Mouse (Mus musculus) spleen, adult 18-20 months (tissue): ENCODE results near the gene Shkbp1.

Experiments
- DNase-seq, 2 experiments: peaks; one replicate each; pipeline ENCODE4 v3.0.0; 2022; ENCODE audit warnings: mixed read lengths in 2 of 2

The Shkbp1 gene

DNA sequence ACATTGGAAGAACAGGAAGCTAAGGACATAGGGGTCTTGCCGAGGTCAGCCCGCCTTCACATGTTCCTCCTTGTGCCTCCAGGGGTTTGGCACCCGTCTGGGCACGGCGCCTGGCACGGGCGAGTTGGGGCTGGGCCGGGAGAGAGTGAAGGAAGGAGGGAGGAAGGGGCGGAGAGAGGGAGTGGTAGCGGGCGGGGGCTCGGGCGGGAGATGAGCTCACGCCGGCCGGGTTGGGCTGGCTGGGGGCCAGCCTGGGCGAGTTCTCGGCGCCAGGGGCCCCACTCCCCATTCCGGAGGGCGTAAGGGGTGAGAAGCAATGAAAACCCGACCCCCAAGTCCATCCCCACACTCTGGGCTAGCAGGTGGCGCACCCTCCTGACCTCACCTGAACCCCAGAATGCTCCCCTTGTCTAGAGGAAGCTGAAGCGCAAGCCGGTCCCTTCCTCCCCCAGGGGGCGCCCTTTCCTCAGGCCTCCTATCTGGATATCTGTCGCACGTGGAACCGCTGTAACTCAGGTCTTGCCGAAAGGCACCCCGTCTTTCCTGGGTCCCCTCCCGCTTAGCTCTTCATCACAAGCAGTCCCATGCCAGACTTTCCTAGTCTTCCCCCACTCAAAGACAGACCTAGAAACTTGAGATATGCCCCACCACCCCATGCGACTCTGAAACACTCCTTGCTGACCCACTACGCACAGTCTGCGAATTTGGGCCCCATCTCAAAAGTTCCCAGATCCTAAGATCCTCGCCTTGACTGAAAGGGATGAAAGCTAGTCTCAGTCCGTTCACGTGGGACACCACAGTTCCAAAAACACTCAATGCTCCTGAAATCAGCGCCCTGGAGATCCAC, 23.2 kb downstream of the Shkbp1 start:
- peak; percentile 75 to 94 for DNase-seq

DNA sequence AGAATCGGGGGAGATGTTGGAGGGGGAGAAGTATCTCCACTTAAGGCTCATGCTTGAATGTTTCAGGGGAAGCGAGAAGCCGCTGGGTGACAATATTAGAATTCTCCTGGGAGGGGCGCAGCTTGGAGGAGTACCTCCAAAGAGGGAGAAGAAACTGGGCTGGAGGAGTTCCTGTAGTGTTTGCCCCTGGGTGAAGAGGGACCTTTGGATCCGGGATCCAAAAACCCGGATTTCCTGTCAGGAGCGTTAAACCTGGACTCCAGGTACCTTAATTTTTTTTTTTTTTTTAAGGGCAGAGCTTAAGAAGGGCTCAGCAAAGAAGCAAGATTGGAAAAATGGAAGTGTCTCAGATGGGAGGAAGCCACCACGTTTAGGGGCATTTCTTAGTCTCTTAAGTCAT, 24.0 kb downstream of the Shkbp1 start:
- no peak for DNase-seq

DNA sequence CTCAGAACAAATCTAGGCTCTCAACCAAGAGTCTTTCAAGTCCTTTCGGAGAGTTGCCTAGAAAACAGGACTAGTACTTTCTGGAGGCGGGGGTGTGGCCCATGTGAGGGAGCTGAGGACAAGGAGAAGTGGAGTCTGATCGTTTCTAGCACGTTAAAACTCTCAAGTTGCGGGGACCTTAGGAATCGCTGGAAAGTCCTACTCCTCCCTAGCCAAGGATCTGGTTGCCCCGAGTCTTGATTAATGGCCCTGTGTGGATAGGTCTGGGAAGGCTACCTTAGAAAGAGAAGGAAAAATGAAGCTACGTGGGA, 24.3 kb downstream of the Shkbp1 start:
- peak in 1 of 2 experiments; percentile 25 for DNase-seq

DNA sequence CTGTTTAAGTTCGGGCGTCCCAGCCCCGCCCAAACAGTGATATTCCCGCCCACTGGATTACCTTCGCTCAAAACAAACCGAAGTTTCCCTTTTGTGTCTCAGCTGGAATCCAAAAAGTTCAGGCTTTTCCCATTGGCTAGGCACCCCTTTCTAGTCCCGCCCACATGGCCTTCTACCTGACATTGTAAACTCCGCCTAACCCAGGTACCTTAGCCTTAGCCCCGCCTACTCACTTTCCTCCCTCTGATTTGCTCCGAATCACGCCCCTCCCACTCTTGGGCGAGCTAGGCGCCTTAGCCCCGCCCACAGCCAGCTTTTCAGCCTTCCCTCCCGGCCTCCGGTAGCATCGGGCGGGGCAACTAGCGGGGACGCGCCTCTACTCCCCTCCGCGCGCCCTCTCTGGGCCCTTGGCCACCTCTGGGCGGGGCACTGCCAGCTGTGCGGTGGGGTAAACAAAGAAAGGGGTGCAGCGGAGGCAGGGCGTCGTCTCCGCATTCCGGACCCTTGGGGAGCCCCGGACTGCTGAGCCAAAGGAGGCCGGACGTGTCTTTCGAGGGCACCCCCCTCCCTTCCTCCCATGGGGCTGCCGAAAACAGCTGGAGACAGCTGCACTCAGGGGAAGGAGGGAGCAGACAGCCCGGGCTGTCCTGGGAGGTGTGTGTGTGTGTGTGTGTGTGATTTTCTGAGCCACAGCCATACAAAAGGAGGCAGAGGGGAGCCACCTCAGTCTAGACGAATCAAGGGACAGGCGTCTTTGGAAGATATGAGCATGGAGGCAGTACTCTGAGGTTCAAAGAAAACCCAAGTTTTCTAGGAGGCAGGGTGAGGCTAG, 24.9 kb downstream of the Shkbp1 start:
- peak; percentile 82 to 85 for DNase-seq

DNA sequence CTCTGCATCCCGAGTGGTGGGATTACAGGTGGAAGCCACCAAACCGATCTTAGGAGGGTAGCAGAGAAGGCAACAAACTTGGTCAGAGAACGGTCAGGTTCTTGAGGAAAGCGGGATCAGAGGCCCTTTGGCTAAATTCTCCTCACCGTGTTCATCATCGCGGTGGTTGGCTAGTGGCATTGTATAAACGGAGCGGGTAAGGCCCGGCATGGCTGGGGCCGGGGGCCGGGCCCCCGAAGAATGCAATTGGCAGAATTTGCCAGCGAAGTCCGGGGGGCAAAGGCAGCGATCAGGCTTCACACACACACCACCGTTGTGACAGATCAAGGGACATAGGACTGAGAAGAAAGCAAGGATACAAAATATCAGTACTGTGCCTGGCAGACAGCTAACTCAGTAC, 25.8 kb downstream of the Shkbp1 start:
- no peak for DNase-seq

DNA sequence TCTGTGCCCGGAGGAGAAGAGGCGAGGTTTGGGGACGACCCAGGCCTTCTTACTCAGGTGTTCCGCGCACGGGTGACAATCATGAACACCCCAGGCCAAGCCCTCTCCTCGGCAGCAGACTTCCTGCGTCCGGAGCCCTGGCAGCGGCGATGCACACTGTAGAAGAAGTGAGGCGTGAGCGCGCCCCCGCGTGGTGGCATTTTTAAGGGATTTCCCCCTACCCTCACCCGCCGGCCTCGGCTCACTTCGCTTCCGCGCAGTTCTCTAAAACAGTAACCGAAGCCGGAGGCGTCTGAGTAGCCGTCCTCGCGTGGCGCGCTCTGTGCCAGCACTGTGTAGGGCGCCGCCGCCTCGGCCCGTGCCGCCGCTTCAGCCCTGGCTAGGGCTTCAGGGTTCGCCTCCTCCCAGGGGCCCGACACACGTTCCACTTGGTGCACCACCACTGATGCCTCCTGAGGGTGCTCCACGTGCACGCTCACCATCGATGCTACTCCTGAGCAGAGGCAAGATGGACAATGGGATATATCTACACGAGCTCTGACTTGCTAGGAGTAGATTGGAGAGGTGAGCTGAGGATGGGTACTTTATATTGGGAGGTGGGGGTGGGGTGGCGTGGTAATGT, 26.4 kb downstream of the Shkbp1 start:
- DNase-seq = peak; percentile 84 to 97

DNA sequence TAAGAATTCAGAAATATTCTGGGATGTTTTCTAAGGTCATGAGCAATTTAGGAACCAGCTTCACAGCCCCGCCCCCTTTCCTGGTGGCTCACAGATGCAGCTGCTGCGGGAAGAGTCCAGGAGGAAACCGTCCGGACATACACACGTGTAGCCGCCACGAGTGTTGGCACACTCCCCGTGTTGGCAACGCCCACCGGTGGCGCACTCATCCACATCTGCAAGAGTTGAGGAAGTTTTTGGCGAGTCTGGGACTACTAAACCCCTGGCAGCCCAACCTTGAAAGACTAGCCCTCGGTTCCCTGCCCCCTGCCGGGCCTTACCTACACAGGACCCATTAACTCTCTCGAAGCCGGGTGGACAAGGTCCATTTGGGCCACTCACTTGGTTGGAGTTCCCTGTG, 27.2 kb downstream of the Shkbp1 start:
- DNase-seq = no peak

DNA sequence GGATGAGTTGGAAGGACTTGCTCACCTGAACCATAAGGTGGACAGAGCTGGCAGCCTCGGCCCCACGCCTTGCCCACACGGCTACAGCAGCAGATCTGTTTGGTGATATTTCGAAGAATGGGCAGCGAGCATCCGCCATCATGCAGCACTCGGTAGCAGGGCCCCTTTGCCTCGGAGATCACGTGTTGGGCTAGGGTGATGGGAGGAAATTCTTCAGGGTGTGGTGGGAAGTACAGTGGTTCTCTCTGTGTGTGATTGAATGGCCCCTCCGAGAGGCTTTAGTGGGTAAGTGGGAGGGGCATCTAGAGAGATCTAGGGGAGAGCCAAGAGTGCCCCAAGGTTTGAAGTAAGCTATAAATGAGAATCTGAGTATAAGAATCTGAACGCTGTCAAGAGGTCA, 27.7 kb downstream of the Shkbp1 start:
- no peak for DNase-seq

DNA sequence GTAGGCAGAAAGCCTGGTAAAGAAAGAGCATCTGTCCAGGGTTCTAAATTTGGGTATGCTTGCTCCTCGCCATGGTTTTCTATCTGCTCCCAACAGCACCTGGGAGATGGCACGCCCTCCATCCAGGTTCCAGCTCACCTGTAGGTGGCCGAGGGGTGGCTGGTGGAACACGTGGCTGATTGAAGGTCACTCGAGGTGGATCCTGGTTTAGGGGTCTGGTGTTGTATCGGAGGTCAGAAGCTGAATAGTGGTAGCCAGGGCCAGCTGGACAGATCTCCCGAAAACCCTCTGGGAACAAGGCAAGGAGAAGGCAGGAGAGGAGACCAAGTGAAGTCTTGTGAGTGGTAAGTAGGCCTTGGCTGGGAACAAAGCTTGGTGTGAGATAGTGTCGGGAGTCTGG, 28.3 kb downstream of the Shkbp1 start:
- DNase-seq = no peak

DNA sequence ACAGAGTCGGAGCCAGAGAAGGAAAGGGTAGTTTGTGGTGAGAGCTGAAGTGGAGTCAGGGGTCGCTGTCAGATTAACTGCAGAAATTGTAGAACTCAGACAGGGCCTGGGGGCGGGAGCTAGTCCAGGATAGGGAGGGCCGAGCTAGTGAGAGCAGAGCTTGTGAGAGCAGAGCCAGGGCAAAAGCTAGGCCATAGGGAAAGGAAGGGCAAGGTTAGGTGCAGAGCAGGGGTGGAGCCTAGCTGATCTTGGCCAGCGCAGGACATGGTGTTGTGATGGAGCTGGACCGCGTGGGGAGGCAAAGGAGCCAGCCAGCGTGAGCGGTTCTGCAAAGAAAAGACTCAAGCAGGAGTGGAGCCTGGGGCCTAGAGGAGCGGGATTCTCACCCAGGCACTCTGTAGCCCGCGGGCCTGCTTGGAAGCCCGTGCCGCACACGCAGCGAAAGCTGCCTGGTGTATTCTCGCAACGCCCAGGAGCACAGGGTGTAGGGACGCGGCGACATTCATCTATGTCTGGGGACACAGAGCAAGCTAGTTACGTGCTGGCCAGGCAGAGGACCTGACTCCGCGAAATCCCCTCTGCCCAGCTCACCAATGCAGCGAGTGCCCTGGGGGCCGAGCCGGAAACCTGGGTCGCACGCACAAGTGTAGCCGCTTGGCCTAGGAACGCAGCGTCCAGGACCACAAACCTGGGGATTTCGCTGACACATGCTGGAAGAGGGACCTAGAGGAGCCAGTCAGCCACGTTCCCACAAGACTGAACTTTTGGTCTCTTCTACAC, 29.5 kb downstream of the Shkbp1 start:
- DNase-seq = no peak

DNA sequence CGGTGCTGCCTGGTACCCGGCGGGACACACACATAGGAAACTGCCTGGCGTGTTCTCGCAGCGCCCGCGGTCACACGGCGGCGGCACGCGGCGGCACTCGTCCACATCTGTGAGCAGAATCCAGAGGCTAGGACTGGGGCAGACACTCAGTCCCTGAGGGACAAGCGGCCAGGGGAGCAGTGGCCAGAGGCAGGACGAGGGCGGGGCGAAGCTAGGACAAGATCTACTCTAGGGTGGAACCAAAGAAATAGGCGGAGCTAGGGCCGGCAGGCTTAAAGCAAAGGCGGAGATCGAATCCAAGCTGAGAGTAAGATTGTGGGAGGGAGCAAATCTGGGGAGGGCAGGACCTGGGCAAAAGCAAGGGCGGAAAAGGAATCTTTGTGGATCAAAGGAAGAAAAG, 30.1 kb downstream of the Shkbp1 start:
- DNase-seq = no peak

DNA sequence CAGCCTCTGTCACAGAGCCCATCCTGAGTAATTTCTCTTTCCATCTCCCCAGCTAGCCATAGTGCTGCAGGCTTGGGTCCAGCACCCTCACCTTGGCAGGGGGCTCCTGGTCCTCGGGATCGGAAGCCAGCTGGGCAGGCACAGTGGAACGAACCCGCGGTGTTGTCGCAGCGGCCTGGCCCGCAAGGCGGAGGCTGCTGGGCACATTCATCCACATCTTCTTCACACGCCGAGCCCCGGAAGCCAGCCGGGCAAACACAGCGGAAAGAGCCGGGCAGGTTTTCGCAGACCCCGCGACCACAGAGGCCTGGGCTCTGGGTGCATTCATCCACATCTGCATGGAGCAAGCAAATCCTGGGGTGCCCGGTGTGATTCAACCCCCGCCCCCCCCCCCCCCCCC, 30.9 kb downstream of the Shkbp1 start:
- no peak for DNase-seq

DNA sequence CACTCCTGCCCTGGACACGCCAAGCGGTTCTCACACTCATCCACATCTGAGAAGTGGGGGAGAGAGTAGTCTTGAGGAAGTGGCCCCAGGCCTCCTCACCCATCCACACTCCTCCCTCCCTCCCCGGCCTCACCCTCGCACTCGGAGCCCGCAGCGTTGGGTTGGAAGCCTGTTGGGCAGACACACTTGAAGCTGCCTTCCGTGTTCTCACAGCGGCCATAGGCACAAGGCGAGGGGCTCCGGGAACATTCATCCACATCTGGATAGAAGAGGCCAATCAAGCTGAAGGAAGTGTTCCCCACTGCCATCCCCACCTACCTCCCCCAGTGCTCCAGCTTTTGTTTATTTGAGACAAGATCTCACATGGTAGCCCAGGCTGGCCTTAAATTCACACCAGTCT, 31.7 kb downstream of the Shkbp1 start:
- no peak for DNase-seq

DNA sequence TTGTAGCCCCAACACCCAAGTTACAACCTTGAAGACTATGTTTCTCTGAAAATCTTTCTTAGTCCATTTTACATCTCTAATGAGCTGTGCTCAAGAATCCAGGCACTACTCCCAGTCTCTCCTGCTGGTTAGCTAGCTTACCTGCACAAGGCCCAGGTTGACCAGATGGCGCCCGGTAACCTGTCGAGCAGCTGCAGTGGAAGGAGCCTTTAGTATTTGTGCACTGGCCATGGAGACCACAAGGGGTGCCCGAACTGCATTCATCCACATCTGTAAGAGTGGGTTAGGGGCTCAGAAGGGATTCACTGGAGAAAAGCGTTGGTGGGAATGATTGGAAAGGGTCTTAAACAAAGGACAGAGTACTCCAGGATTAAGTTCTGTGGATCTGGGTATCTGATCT, 32.8 kb downstream of the Shkbp1 start:
- no peak for DNase-seq

DNA sequence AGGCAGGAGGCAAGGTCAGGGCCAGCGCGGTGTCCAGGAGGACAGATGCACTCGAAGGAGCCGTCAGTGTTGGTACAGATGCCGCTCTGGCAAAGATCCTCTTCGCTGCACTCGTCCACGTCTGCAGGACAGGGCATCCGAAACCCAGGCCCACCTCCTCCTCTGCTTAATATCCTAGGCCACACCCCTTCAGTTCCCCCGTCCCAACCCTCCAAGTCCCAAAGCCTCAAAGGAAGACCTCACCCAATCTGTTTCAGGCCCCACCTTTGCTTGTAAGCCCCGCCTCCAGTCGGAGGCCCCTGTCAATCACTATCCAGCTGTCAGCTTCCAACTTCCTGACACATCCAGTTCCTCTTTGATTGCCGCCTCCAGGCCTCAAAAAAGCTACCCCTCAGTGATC, 33.5 kb downstream of the Shkbp1 start:
- DNase-seq = no peak

DNA sequence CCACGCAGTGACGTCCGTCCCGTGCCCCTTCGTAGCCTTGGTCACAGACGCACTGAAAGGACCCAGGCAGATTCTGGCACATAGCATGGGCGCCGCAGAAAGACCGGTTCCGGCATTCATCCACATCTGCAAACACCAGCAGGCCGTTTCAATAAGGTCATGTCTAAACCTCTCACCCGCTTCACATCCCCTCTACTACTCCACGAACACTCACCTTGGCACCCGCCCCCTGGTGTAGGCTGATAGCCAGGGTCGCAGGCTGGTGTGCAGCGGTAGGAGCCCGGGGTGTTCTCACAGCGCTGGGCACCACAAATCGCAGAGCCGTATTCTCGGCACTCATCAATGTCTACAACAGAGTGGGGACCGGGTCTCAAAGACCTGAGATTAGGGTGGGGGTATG, 36.4 kb downstream of the Shkbp1 start:
- no peak for DNase-seq

DNA sequence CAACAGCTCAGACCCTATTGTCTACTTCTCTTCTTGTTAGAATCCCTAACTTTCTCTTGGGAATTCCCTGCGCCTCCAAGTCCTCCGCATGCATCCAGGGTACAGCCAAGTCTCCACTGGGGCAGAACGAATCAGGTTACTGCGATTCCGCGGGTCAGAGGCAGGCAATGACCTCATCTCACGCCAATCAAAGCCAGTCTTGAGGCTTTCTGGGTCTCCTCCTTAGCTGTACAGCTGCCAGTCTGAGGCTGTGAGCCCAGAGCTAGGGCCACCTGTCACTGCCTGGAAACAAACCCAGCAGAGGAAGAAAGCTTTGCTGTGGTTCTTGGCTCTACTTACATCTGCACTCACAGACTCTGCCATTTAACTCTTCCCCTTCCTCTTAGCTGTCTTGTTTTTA, 39.9 kb downstream of the Shkbp1 start:
- DNase-seq = no peak

DNA sequence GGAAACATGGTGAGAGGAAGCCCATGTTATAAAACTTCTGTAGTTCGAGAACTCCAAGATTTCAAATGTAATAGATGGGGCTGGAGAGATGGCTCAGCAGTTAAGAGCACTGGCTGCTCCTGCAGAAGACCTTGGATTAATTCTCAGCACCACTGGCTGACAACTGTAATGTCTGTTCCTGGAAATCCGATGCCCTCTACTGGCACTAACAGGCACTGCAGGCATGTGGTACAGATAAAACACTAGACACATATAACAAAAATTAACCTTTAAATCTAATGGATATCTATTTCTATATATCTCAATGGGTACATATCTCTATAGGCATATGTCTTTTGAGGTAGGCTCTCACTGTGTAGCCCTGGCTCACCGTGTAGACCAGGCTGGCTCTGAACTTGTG, 41.4 kb downstream of the Shkbp1 start:
- DNase-seq = no peak

DNA sequence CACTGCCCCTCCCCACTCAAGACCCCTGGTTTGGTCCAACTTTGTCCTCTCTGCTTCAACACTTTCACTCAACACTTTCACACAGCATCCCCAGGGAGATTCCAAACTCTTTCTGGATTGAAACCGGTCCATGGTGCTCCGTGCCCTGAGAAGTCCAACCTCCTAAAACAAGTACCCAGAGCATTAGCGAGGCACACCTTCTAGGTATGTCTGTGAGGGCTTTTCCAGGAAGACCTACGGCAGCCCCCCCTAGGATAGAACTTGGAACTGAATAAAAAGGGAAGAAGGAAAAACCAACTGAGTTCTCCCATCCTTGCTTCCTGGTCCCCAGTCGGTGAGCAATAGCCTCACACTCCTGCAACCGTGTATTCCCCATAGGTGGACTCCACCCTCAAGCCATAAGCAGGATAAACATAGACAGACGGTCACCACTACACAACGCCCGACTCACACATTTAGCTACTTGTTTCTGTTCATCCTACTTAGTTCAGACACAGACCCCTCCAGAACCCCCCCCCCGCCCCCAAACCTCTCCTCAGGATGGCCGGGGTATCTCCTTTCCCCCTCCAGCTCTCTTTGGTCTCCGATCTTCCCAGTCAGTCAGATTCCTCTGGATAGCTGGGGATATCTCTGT, 44.1 kb downstream of the Shkbp1 start:
- DNase-seq = no peak

DNA sequence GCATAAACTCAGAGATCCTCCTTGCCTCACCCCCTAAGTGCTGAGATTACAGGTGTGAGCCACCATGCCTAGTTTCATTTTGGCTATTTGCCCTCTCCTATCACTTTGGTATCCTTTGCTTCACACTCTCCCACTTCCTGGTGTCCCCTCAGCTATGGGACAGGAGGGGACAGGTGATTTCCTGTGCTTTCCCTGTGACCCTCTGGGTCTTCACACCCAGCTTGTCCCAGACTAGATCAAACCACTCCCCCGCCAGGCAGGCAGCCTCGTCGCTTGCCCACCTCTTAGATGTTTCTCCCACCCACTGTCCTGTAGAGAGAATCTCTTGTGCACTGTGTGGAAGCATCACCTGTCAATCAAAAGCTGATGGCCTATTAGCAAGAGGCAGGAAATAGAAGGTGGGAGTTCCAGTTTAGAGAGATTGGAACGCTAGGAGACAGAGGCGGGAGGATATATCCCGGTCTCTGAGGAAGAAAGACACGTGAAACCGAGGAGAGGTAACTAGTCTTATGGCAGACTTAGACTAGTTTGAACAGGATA, 44.8 kb downstream of the Shkbp1 start:
- no peak for DNase-seq

DNA sequence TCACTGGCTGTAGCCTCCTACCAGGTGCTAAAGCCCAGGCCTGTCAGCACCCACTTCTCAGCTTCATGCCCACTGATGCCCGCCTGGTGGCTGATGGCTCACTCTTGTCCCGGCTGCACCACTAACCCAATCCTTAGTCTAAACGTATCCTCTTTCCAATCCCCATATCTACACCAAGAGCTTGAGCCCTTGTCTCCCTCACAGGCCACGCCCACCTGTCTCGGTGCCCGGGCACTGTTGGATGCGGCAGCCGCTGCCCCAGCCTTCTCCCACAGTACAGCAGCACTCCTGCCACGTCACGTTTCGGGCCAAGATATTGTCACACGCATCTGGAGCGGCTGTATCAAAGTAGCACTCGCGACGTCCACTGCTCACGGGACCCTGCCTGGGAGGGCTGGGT, 45.5 kb downstream of the Shkbp1 start:
- DNase-seq = no peak

DNA sequence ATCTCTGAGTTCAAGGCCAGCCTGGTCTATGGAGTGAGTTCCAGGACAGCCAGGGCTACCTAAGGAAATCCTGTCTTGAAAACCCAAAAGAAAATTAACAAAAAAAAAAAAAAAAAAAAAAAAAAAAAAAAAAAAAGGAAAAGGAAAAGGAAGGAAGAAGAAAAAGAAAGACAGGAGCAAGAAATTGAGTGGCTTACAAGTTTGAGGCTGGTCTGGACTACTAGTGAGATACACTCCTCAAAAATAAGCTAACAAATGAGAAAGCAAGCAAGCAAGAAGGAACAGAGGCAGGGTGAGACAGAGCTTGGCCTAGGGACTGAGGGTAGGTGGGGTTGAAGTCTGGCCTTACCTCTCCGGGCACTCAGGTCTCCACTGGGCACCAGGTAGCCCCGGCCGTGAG, 46.0 kb downstream of the Shkbp1 start:
- DNase-seq = no peak
